Mouse (Mus musculus) CH12.LX (cell line): ENCODE measurements at regions not wholly inside any gene's neighbourhood (a gene's known extent, or its start where the extent isn't known, plus 50 kb on each side); places are given as distances from the start of the nearest gene placed in this dataset.

Experiments
- CTCF ChIP-seq, 2 experiments: IDR thresholded peaks in 1 of 2; conservative IDR thresholded peaks in 1 of 2; 2 replicates each; pipeline ENCODE4 v1.5.1; 2011 to 2012; ENCODE audit warnings: low read depth in 2 of 2, low read length in 2 of 2, improper control_type of control experiment in 1 of 2, inconsistent platforms in 1 of 2, mild to moderate bottlenecking in 1 of 2, moderate library complexity in 1 of 2
- EP300 ChIP-seq: IDR thresholded peaks from 2 replicates; pipeline ENCODE4 v1.6.1; 2011; ENCODE audit warnings: low read length, improper control_type of control experiment
- KAT2A ChIP-seq: IDR thresholded peaks from 2 replicates; pipeline ENCODE4 v1.6.1; 2012; ENCODE audit warnings: low read length, improper control_type of control experiment, inconsistent platforms; ENCODE audit not compliant: insufficient replicate concordance
- MAFK ChIP-seq: IDR thresholded peaks from 2 replicates; pipeline ENCODE4 v1.6.1; 2011; ENCODE audit warnings: low read length, improper control_type of control experiment; ENCODE audit not compliant: insufficient replicate concordance
- MEF2A ChIP-seq: IDR thresholded peaks from 2 replicates; pipeline ENCODE4 v1.6.1; 2014; ENCODE audit warnings: low read depth, mild to moderate bottlenecking, inconsistent platforms, low read length, improper control_type of control experiment, borderline replicate concordance
- MXI1 ChIP-seq: IDR thresholded peaks from 2 replicates; pipeline ENCODE4 v1.6.1; 2011; ENCODE audit warnings: mild to moderate bottlenecking, low read depth, low read length, improper control_type of control experiment
- POLR2A ChIP-seq: IDR thresholded peaks from 2 replicates; pipeline ENCODE4 v1.6.1; 2011; ENCODE audit warnings: low read depth, mild to moderate bottlenecking, improper control_type of control experiment, low read length
- USF1 ChIP-seq: IDR thresholded peaks from 2 replicates; pipeline ENCODE4 v1.6.1; 2014; ENCODE audit warnings: low read depth, mild to moderate bottlenecking, inconsistent platforms, low read length, improper control_type of control experiment

- TF ChIP-seq MAFK (no peak), MEF2A (no peak), EP300 (no peak), USF1 (no peak), CTCF (conservative IDR thresholded peaks at IDR 0.05 in 1 of 2, IDR thresholded peaks at IDR 0.05 in 1 of 2; ENCODE audit: low read depth in 2 of 2, low read length in 2 of 2) (no peak), POLR2A (no peak), MXI1 (no peak), KAT2A (no peak)
These were observed 287.7 kb downstream of the Lmx1a start for GRCm38 (mm10) chr1:167976708-167977107.
